Mouse (Mus musculus) limb, embryonic 14.5 days (tissue): ENCODE measurements around the gene Fgfr2. TPM values are rescaled to one million over a fixed set of nuclear protein-coding genes. Genes with fewer than 3 reads are reported as not detected.

ENCODE experiments used
- ATAC-seq: fragments of 200-750 bp; cut with Nextera tagmentation; 2 replicates; pipeline ENCODE4 v1.8.0; 2017; ENCODE audit warnings: low read depth, moderate number of reproducible peaks, moderate TSS enrichment; ENCODE audit not compliant: low FRiP score
- DNase-seq: peaks from one replicate; pipeline ENCODE4 v3.0.0-alpha.2; 2015; ENCODE audit warnings: low spot score
- H3K27ac ChIP-seq: fragments of 300-500 bp; sonication (generic); replicated peaks from 2 replicates; pipeline ENCODE4 v1.5.1; 2014; ENCODE audit warnings: low read depth, mild to moderate bottlenecking, low read length, moderate library complexity, mixed read lengths
- H3K27me3 ChIP-seq: fragments of 300-500 bp; sonication (generic); 2 replicates; pipeline ENCODE4 v1.6.1; 2014; ENCODE audit warnings: low read length, mixed read lengths; ENCODE audit not compliant: control insufficient read depth, insufficient read depth
- H3K36me3 ChIP-seq: fragments of 300-500 bp; sonication (generic); 2 replicates; pipeline ENCODE4 v1.6.1; 2014; ENCODE audit warnings: mild to moderate bottlenecking, low read length, moderate library complexity, mixed read lengths; ENCODE audit not compliant: control insufficient read depth, insufficient read depth
- H3K4me1 ChIP-seq: fragments of 300-500 bp; sonication (generic); 2 replicates; pipeline ENCODE4 v1.6.1; 2014; ENCODE audit warnings: antibody characterized with exemption, low read length, mixed read lengths; ENCODE audit not compliant: control insufficient read depth, insufficient read depth
- H3K4me2 ChIP-seq: fragments of 300-500 bp; sonication (generic); replicated peaks from 2 replicates; pipeline ENCODE4 v1.6.1; 2014; ENCODE audit warnings: low read depth, mild to moderate bottlenecking, low read length, moderate library complexity; ENCODE audit not compliant: severe bottlenecking
- H3K4me3 ChIP-seq: fragments of 300-500 bp; sonication (generic); replicated peaks from 2 replicates; pipeline ENCODE4 v1.5.1; 2014; ENCODE audit warnings: low read length
- H3K9ac ChIP-seq: fragments of 300-500 bp; sonication (generic); 2 replicates; pipeline ENCODE4 v1.6.1; 2014; ENCODE audit warnings: mild to moderate bottlenecking, low read depth, low read length, moderate library complexity; ENCODE audit not compliant: severe bottlenecking
- H3K9me3 ChIP-seq: fragments of 300-500 bp; sonication (generic); 2 replicates; pipeline ENCODE4 v1.6.1; 2016; ENCODE audit warnings: low read length; ENCODE audit not compliant: control insufficient read depth
- POLR2A ChIP-seq: fragments of 200-500 bp; IDR thresholded peaks from 2 replicates; pipeline ENCODE4 v1.8.0; 2012; ENCODE audit warnings: inconsistent platforms, mild to moderate bottlenecking, moderate library complexity, borderline replicate concordance; ENCODE audit not compliant: insufficient read depth, insufficient read length; ENCODE audit errors: extremely low read depth
- WGBS: fragments of 180-500 bp; shearing (Covaris S2); extraction: QIAGEN DNeasy Blood & Tissue Kit; methylation state at CpG from one replicate; pipeline ENCODE4 v1.1.7; 2014; 5-methylcytosine and 5-hydroxymethylcytosine counted together
- polyA plus RNA-seq, 2 experiments: library from polyadenylated mRNA; depleted of rRNA in 1 of 2; stranded (reverse) in 1 of 2; unstranded in 1 of 2; fragments of >200 nt; fragmentation: Nextera tagmentation in 1 of 2; extraction: Ambion mirVana in 1 of 2; gene quantifications; 2 replicates each; pipeline versions ENCODE4 v1.2.1 to v1.2.3; 2012 to 2014

Fgfr2 gene
- polyA plus RNA-seq, 2 experiments = 131 to 133 TPM

DNA sequence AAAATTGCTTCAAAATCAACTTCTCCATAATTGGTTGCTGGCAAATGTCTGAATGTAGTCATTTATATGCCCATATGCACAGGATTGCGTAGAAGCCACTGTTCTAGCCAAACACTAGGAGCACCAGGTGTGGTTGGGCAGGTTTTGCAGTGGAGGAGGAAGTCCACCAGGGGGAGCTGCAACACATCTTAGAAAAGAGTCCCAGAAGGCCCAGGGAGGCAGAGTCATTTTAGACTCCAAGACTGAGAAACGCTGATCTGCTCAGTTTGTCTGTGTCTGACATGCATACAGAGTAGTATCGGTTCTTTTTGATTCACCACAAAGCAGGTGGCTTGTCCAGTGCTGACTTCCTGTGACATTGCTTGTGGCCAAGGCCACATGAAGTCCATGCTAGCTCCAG is 2352.4 kb downstream of the Fgfr2 start:
- H3K27ac ChIP-seq = no peak overlapping the region
- H3K4me2 ChIP-seq = no peak overlapping the region
- no peak for TF ChIP-seq POLR2A
- ATAC-seq (no peak), DNase-seq (peak; percentile 91)
- H3K4me1 ChIP-seq = no peaks in the 10 kb centered on the region
- H3K36me3 ChIP-seq = peaks cover under 1% of the 10 kb centered on the region; the same call in 1 of the 2 replicates
- WGBS = 31% methylated on average over 3 of the region's 3 CpGs
- no peaks in the 10 kb centered on the region for H3K27me3 ChIP-seq
- H3K9me3 ChIP-seq = no peaks in the 10 kb centered on the region
- H3K9ac ChIP-seq = no peak overlapping the region
- no peak overlapping the region for H3K4me3 ChIP-seq

DNA sequence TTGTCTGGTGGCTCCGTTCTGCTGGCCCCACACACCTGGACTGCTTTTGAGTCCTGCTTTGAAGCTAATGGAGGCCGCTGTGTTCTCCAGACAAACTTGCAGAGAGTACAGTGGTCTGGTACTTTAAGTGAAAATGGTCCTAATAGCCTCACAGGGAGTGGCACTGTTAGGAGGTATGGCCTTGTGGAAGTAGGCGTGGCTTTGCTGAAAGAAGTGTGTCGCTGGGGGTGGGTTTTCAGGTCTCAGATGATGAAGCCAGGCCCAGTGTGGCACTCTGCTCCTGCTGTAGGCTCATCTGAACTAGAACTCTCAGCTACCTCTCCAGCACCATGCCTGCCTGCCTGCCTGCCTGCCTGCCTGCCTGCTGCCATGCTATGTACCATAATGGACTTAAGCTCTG is 2355.0 kb downstream of the Fgfr2 start:
- Histone ChIP-seq H3K4me1 (no peaks in the 10 kb centered on the region), H3K4me2 (no peak overlapping the region), H3K27me3 (no peaks in the 10 kb centered on the region), H3K9ac (no peak overlapping the region), H3K27ac (no peak overlapping the region), H3K36me3 (peaks cover 20% of the 10 kb centered on the region), H3K9me3 (no peaks in the 10 kb centered on the region), H3K4me3 (no peak overlapping the region)
- no peak for DNase-seq
- ATAC-seq = no peak
- TF ChIP-seq POLR2A = no peak
- WGBS = 88% methylated on average over 4 of the region's 4 CpGs

DNA sequence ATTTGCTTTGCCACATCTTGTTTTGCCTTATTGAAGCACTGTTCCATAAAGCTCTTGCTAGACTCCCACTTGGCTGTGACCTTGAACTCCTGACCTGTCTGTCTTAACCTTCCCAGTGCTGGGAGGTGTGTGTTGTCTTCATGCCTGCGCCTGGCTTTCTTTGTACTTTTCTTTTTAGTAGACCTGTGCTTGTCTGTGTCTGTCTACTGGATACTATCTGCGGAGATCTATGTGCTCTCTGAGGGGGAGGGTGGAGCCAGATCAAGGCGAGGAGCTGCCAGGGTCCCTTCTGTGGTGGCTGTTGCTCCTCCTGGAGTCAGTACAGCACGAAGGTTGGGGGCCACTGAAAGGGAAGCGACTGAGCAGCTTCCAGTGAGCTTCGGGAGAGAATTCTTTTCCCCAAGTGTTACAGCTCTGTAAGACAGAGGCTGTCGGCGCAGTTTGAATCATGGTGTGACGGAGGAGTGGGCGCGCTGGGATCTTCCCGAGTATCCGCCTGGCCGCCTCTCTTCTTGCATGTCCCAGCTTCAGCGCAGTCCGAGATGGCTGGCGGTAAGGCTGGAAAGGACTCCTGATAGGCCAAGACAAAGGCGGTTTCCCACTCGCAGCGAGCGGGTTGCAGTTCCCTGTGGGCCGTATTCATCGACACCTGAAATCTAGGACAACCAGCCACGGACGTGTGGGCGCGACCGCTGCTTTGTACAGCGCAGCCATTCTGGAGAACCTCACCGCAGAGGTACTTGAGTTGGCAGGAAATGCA is 2356.6 kb downstream of the Fgfr2 start:
- 76% methylated on average over 30 of the region's 30 CpGs for WGBS
- Histone ChIP-seq H3K27me3 (no peaks in the 10 kb centered on the region), H3K9ac (no peak overlapping the region), H3K36me3 (peaks cover 20% of the 10 kb centered on the region), H3K4me1 (no peaks in the 10 kb centered on the region), H3K9me3 (no peaks in the 10 kb centered on the region), H3K4me3 (no peak overlapping the region), H3K27ac (no peak overlapping the region), H3K4me2 (no peak overlapping the region)
- no peak for TF ChIP-seq POLR2A
- no peak for ATAC-seq
- no peak for DNase-seq

DNA sequence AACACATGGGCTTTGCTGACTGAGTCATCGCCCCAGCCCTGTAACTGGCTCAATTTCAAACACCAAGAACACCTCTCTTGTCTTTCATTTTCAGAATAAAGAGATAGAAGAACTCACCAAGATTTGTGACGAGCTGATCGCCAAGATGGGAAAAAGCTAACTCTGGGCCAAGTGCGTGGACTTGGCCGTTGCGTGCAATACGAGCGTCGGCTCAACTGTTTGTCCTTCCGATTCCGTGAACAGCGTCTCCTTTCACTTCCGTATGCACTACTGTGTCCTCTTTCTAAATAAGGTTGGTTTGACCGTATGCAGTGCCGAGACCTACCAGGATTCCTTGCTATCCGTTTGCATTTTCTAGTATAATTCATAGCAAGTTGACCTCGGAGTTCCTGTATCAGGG is 2359.0 kb downstream of the Fgfr2 start:
- WGBS = 95% methylated on average over 17 of the region's 17 CpGs
- H3K36me3 ChIP-seq = peaks cover 41% of the 10 kb centered on the region

DNA sequence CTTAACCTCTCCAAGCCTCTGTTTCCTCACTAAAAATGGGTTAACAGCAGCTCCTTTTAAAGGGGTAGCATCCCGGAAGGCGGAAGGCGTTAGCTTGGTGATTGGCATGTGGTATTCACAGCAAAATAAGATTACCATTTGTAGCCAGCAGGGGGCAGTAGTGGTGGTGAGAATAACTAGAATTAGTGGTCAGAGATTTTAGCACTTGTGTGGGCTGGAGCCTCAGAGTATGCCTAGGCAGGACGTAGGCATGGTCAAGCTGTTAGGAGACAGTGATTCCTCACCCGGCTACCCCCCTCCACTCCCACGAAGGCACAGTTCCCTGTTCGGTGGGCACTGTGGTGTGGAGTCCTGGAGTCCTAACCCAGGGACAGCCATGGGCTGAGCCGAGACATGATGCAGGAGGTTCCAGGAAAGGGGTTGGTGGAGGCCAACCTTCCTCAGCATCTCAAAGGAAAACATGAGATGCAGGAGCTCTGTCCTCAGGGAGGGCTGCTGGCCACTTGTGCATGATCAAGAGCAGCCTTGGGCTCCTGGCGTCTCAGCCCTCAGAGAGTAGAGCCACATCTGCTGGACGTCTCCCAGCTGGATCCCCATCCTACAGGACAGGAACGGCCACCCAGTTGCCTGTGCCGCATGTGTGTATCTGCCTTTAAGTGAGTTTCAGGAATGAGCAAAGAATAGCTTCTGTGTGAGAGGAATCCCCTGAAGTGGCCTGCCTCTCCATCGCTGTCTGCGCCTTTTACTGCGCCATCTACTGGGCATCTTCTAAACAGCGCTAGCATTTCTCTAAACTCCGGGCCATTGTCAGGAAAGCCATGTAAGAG is 2360.9 kb downstream of the Fgfr2 start:
- peaks cover 52% of the 10 kb centered on the region for H3K36me3 ChIP-seq
- H3K9me3 ChIP-seq = no peaks in the 10 kb centered on the region
- H3K27me3 ChIP-seq = no peaks in the 10 kb centered on the region
- DNase-seq (peak; percentile 81), ATAC-seq (peak; percentile 58)
- H3K4me2 ChIP-seq = no peak overlapping the region
- no peaks in the 10 kb centered on the region for H3K4me1 ChIP-seq
- no peak overlapping the region for H3K27ac ChIP-seq
- H3K9ac ChIP-seq = no peak overlapping the region
- TF ChIP-seq POLR2A = no peak
- 45% methylated on average over 17 of the region's 17 CpGs for WGBS
- no peak overlapping the region for H3K4me3 ChIP-seq

More for the DNA sequence above, 2359.0 kb downstream of the Fgfr2 start:
- Histone ChIP-seq H3K4me1 (no peaks in the 10 kb centered on the region), H3K4me3 (no peak overlapping the region), H3K9me3 (no peaks in the 10 kb centered on the region), H3K9ac (no peak overlapping the region), H3K4me2 (no peak overlapping the region), H3K27ac (no peak overlapping the region), H3K27me3 (no peaks in the 10 kb centered on the region)
- no peak for ATAC-seq
- no peak for TF ChIP-seq POLR2A
- no peak for DNase-seq
